Mouse (Mus musculus) heart, postnatal 36 days (tissue): Measurements from ENCODE around the gene Megf8. TPM values are rescaled to one million over a fixed set of nuclear protein-coding genes. Genes with fewer than 3 reads are reported as not detected.

Experiments used
- DNase-seq, 2 experiments: peaks; one replicate each; pipeline ENCODE4 v3.0.0; 2021 to 2022
- intact Hi-C: fragments of 180-260 bp; cut with DNase I; formaldehyde crosslinking; loops from one replicate; pipeline ENCODE4 v1.15.1; 2025
- total RNA-seq, 2 experiments: library from RNA; stranded (reverse); gene quantifications; 2 replicates each; pipeline ENCODE4 v1.2.3; 2021

The Megf8 gene
- total RNA-seq: 10 to 100 TPM; 30.4 to 31.1 TPM

- intact Hi-C loops: loop anchor here (1.0 to 5.0 kb wide), 5 partner anchors 34 to 184 kb away; partner anchors contain the start of gene Lipe
- peak; percentile 91 to 94 for DNase-seq
These were observed at the start of gene Megf8 for GRCm38 (mm10) chr7:25316532-25317445. TSS of gene Megf8 (plus strand) at chr7:25317164.

- peak; percentile 94 to 99 for DNase-seq
- intact Hi-C loops: no loop called here
These were observed 49.6 kb upstream of the Megf8 start, which contains the start of gene Cic for GRCm38 (mm10) chr7:25267301-25267750. TSS of gene Cic (plus strand) at chr7:25267704.

GRCm38 (mm10) chr7:25267751-25268463 lies 49.1 kb upstream of the Megf8 start:
- DNase-seq: peak; percentile 96
- intact Hi-C loops: no loop called here

- intact Hi-C loops: no loop called here
- DNase-seq: no peak
These were observed 48.4 kb upstream of the Megf8 start for GRCm38 (mm10) chr7:25268588-25268987.

DNA sequence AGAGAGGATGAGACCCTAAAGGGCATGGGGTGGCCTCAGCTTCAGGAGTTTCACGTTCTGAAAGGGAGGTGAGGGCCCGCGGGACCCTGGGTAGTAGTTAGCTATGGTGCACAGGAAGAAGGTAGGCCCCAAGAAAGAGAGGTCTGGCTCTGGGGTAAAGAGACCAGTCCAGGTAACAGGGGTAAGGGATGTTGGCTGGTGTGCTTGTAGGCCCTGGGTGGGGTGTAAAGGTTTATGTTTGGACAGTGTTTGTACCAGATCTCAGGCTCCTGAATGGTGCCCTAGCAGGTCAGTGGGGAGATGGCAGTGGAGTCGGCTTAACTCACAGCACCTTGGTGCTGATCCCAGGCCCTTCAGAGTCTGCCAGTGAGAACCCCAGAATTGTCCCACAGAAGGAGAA lies 47.9 kb upstream of the Megf8 start:
- intact Hi-C loops: no loop called here
- DNase-seq: peak; percentile 16 to 36

GRCm38 (mm10) chr7:25269545-25270271 lies 47.3 kb upstream of the Megf8 start:
- DNase-seq: peak in 1 of 2 experiments; percentile 14
- intact Hi-C loops: no loop called here

GRCm38 (mm10) chr7:25270652-25271633 lies 46.0 kb upstream of the Megf8 start:
- peak in 1 of 2 experiments; percentile 2 for DNase-seq
- intact Hi-C loops: no loop called here

DNA sequence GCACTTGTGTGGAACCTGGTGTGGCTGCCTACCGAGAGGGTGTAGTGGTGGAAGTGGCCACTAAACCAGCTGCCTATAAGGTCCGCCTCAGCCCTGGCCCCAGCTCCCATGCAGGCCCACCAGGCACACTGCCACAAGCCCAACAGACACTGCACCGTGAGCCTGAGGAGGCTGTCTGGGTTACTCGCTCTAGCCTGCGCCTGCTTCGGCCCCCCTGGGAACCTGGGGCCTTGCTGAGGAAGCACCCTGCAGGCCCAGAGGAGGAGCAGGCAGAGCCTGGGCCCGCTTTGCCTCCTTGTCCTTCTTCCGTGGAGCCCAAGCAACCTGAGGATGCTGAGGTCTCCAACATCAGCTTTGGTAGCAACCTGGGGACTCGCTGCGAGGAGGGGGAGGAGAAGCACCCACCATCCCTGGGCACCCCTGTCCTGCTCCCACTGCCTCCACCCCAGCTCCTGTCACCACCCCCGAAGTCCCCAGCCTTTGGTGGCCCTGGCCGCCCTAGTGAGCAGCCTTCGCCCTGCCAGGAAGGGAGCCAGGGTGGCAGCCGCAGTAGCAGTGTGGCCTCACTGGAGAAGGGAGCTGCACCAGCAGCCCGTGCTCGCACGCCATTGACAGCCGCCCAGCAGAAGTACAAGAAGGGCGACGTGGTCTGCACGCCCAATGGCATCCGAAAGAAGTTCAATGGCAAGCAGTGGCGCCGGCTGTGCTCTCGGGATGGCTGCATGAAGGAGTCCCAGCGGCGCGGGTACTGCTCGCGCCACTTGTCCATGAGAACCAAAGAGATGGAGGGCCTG lies 45.1 kb upstream of the Megf8 start:
- intact Hi-C loops: no loop called here
- DNase-seq: peak in 1 of 2 experiments; percentile 5

DNA sequence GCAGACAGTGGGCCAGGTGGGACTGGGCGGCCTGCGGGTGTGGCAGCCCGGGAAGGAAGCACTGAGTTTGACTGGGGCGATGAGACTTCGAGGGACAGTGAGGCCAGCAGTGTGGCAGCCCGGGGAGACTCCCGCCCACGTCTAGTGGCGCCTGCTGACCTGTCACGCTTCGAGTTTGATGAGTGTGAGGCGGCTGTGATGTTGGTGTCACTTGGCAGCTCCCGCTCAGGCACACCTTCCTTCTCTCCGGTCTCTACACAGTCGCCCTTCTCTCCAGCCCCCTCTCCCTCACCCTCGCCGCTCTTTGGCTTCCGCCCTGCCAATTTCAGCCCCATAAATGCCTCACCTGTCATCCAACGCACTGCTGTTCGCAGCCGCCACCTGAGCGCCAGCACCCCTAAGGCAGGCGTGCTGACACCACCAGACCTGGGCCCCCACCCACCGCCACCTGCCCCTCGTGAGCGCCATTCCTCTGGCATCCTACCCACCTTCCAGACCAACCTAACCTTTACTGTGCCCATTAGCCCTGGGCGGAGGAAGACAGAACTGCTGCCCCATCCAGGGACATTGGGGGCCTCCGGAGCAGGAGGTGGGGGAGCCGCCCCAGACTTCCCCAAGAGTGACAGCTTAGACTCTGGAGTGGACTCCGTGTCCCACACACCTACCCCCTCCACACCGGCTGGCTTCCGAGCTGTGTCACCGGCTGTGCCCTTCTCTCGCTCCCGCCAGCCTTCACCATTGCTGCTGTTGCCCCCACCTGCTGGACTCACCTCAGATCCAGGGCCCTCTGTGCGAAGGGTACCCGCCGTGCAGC lies 44.3 kb upstream of the Megf8 start:
- intact Hi-C loops: no loop called here
- no peak for DNase-seq

DNA sequence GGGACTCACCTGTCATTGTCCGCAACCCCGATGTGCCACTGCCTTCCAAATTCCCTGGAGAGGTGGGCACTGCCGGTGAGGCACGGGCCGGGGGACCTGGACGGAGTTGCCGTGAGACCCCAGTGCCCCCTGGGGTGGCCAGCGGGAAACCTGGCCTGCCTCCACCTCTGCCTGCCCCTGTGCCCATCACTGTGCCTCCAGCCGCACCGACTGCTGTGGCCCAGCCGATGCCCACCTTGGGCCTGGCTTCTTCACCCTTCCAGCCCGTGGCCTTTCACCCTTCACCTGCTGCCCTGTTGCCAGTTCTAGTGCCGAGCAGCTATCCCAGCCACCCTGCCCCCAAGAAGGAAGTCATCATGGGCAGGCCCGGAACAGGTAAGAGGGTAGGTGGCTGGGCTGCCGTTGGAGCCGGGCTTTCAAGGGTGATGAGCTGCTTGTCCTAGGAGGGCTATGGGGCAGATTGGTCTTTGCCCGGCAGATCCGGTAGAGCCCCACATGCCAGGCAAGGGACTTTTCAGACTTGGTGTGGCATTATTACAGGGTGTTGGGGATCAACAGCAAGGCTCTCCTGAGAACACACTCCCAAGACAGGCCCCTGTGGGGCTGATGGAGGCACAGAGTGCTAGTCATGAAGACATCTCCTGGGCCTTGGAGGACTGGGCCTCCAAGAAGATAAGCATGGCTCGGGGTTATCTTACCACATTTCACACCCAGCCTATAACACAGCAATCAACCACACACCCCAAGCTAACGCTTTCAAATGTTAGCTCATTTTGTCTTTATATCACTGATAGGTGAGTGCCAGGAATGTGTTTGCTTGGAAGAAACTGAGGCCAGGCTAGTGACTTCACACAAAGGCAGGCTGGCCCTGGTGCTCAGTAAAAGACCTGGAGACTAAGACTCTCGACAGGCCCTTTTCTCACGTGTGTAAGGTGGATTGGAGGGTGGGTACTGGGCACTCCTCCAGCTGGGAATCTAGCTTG lies 43.4 kb upstream of the Megf8 start:
- intact Hi-C loops: no loop called here
- peak in 1 of 2 experiments; percentile 3 for DNase-seq

- no peak for DNase-seq
These were observed 42.4 kb upstream of the Megf8 start for GRCm38 (mm10) chr7:25274571-25274970.

DNA sequence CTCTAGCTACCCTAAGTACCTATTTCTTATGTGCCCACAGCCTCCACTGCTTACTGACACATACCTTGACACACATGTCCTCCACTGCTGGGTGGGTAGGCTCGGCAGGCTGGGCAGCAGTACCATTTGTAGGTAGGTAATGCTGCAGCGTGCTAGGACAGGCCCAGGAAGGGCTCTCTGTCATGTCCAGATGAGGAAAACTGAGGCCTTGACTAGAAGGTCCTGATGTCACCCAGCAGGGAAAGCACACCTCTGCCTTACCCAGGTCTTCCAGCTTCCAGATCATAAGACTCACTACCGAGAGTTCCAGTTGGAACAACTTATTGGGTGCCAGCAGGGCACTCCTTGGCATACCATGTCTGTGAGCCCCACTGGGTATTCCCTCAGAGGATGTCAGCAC lies 42.0 kb upstream of the Megf8 start:
- DNase-seq: no peak
- intact Hi-C loops: no loop called here

More at GRCm38 (mm10) chr7:25274571-25274970, 42.4 kb upstream of the Megf8 start:
- intact Hi-C loops: no loop called here

GRCm38 (mm10) chr7:25275555-25276298 lies 41.2 kb upstream of the Megf8 start:
- peak in 1 of 2 experiments; percentile 2 for DNase-seq

DNA sequence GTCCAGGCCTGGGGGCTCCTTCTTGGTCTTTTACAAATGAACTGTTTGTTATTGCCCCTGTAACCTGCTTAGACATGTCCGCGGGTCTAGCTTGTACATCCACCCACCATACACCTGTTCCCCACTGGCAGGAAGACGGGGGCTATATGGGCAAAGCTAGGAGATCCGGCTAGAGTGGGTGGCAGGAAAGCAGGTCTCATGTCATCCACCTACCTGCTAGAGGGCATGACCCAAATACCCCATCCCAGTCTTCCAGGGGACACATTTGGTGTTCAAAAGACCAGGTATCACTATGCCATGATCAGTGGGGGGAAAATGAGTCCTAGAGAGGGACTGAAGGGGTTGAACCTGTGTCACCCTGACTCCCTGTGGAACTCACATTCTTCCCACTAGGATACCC lies 39.6 kb upstream of the Megf8 start:
- intact Hi-C loops: no loop called here
- peak in 1 of 2 experiments; percentile 3 for DNase-seq

More at GRCm38 (mm10) chr7:25275555-25276298, 41.2 kb upstream of the Megf8 start:
- intact Hi-C loops: no loop called here

- intact Hi-C loops: loop anchor here (1.0 kb wide), 2 partner anchors 27 to 37 kb away; no protein-coding TSS in a partner anchor
- no peak for DNase-seq
These were observed 39.0 kb upstream of the Megf8 start for GRCm38 (mm10) chr7:25277998-25278340.
